Mouse (Mus musculus): ENCODE measurements around the gene Adcy6. TPM values are rescaled to one million over a fixed set of nuclear protein-coding genes. Genes with fewer than 3 reads are reported as not detected.
A peak's percentile ranks its signal among the peaks of the same experiment; 100 is the strongest.

The Adcy6 gene
- polyA plus RNA-seq, 1 experiment = 52.6 TPM

DNA sequence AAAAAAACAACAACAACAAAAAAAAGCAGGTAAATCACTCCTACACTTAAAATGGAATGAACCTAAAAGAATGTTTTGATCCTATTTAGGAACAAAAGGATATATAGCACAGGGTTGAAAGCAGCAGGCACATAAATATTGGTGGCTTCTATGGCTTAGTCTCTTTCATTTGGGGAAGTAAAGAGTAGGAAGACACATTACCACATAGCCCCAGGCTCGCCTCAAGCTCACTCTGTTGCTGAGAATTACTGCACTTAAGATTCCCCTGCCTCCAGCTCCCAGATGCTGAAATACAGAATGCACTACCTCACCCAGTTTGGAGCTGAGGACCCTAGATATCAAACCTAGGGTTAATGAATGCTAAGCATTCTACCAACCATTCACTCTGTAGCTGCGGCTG lies 57.1 kb downstream of the Adcy6 start:
- peaks cover 85% of the 10 kb centered on the region for H3K36me3 ChIP-seq (ENCODE audit: control insufficient read depth, insufficient read depth)
- H3K79me3 ChIP-seq (ENCODE audit: low read depth) = peaks cover 20% of the 10 kb centered on the region
- H3K27me3 ChIP-seq (ENCODE audit: control insufficient read depth, insufficient read depth, insufficient read length) = no peaks in the 10 kb centered on the region
- TF ChIP-seq CEBPB (IDR thresholded peaks at IDR 0.05; ENCODE audit: low read depth) (no peak), MYOD1 (IDR thresholded peaks at IDR 0.05; ENCODE audit: control insufficient read depth, insufficient read length, low read depth) (no peak), MAX (IDR thresholded peaks at IDR 0.05) (no peak), USF1 (IDR thresholded peaks at IDR 0.05; ENCODE audit: low read depth) (no peak), FOSL1 (IDR thresholded peaks at IDR 0.05; ENCODE audit: insufficient read depth, low read length, poor library complexity, severe bottlenecking) (no peak), MYOG (IDR thresholded peaks at IDR 0.05; ENCODE audit: control insufficient read depth, extremely low read depth, insufficient read length) (no peak), CTCF (IDR thresholded peaks at IDR 0.05; ENCODE audit: control insufficient read depth, insufficient read depth, insufficient read length) (no peak)
- H3ac ChIP-seq (ENCODE audit: control insufficient read depth, insufficient read length, low read depth) = no peak overlapping the region
- H3K4me3 ChIP-seq (ENCODE audit: insufficient read depth, poor library complexity, severe bottlenecking) = no peak overlapping the region
- peaks cover 76% of the 10 kb centered on the region for H3K79me2 ChIP-seq (ENCODE audit: control insufficient read depth, insufficient read depth)

DNA sequence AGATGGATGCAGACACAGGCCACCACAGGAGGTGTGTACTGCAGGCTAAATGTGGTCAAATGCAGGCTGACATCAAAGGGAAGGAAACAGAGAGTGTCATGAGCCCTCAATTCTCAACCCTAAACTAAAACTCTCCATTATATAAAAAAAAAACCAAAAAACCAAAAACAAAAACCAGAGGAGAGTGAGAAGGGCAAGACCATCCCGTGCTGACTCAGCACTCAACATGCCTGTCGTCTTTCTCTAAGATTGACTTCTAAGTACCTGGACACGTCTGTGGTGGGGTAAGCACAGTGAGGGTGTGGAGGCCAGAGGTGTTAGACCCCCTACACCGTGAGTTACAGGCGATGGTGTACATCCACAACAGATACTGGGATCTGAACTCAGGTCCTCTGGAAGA lies 63.0 kb downstream of the Adcy6 start:
- H3K27me3 ChIP-seq (ENCODE audit: control insufficient read depth, insufficient read depth, insufficient read length) = no peaks in the 10 kb centered on the region
- H3K4me3 ChIP-seq (ENCODE audit: insufficient read depth, poor library complexity, severe bottlenecking) = no peak overlapping the region
- H3K36me3 ChIP-seq (ENCODE audit: control insufficient read depth, insufficient read depth) = peaks cover 95% of the 10 kb centered on the region
- H3K79me3 ChIP-seq (ENCODE audit: low read depth) = peaks cover 16% of the 10 kb centered on the region
- no peak overlapping the region for H3ac ChIP-seq (ENCODE audit: control insufficient read depth, insufficient read length, low read depth)
- TF ChIP-seq MYOD1 (IDR thresholded peaks at IDR 0.05; ENCODE audit: control insufficient read depth, insufficient read length, low read depth) (no peak), CEBPB (IDR thresholded peaks at IDR 0.05; ENCODE audit: low read depth) (no peak), USF1 (IDR thresholded peaks at IDR 0.05; ENCODE audit: low read depth) (no peak), CTCF (IDR thresholded peaks at IDR 0.05; ENCODE audit: control insufficient read depth, insufficient read depth, insufficient read length) (no peak), MYOG (IDR thresholded peaks at IDR 0.05; ENCODE audit: control insufficient read depth, extremely low read depth, insufficient read length) (no peak), MAX (IDR thresholded peaks at IDR 0.05) (no peak), FOSL1 (IDR thresholded peaks at IDR 0.05; ENCODE audit: insufficient read depth, low read length, poor library complexity, severe bottlenecking) (no peak)
- H3K79me2 ChIP-seq (ENCODE audit: control insufficient read depth, insufficient read depth) = peaks cover 63% of the 10 kb centered on the region

DNA sequence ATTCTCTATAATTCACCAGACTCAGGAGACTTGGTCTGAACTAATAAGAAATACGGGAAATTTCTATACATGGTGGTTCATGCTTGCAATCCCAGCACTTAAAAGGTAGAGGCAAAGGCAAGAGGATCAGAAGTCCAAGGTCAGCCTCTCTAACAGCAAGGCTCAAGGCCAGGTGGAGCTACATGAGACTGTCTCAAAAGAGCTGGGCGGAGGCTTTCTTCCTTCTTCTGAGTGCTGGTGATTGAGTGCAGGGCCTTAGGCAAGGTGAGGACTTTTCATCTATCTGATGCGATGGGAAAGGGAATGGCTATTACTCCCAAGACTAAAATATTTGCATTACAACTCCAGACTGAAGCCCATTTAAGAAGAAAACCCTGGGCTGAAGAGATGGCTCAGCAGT lies 64.7 kb downstream of the Adcy6 start:
- Histone ChIP-seq H3K27me3 (ENCODE audit: control insufficient read depth, insufficient read depth, insufficient read length) (no peaks in the 10 kb centered on the region), H3ac (ENCODE audit: control insufficient read depth, insufficient read length, low read depth) (no peak overlapping the region), H3K79me2 (ENCODE audit: control insufficient read depth, insufficient read depth) (peaks cover 78% of the 10 kb centered on the region), H3K4me3 (ENCODE audit: insufficient read depth, poor library complexity, severe bottlenecking) (no peak overlapping the region), H3K79me3 (ENCODE audit: low read depth) (peaks cover 28% of the 10 kb centered on the region), H3K36me3 (ENCODE audit: control insufficient read depth, insufficient read depth) (peaks cover 95% of the 10 kb centered on the region)
- TF ChIP-seq MYOD1 (IDR thresholded peaks at IDR 0.05; ENCODE audit: control insufficient read depth, insufficient read length, low read depth) (no peak), USF1 (IDR thresholded peaks at IDR 0.05; ENCODE audit: low read depth) (no peak), CTCF (IDR thresholded peaks at IDR 0.05; ENCODE audit: control insufficient read depth, insufficient read depth, insufficient read length) (no peak), MAX (IDR thresholded peaks at IDR 0.05) (no peak), CEBPB (IDR thresholded peaks at IDR 0.05; ENCODE audit: low read depth) (no peak), MYOG (IDR thresholded peaks at IDR 0.05; ENCODE audit: control insufficient read depth, extremely low read depth, insufficient read length) (no peak), FOSL1 (IDR thresholded peaks at IDR 0.05; ENCODE audit: insufficient read depth, low read length, poor library complexity, severe bottlenecking) (no peak)

DNA sequence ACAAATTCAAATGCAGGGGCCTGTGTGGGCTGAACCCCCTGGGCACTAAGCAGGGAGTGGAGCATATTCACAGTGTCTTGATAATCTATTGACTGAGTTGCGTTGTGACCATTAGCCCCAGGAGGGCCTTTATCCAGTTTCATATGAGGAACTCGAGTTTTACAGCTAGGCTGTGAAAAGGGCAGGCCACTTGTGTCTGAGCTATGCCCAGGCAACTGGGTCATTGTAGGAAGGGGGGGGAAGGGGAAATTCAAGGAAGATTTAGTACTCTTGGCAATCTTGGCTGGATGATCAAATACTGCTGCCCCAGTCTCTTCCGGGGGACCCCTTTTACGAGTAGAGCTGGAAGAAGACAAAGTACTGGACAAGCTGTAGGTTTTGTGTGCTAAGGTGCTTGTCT lies 66.5 kb downstream of the Adcy6 start:
- no peak overlapping the region for H3ac ChIP-seq (ENCODE audit: control insufficient read depth, insufficient read length, low read depth)
- TF ChIP-seq CEBPB (IDR thresholded peaks at IDR 0.05; ENCODE audit: low read depth) = no peak
- no peak for TF ChIP-seq MYOD1 (IDR thresholded peaks at IDR 0.05; ENCODE audit: control insufficient read depth, insufficient read length, low read depth)
- no peak for TF ChIP-seq USF1 (IDR thresholded peaks at IDR 0.05; ENCODE audit: low read depth)
- TF ChIP-seq FOSL1 (IDR thresholded peaks at IDR 0.05; ENCODE audit: insufficient read depth, low read length, poor library complexity, severe bottlenecking) = no peak
- no peak for TF ChIP-seq MAX (IDR thresholded peaks at IDR 0.05)
- TF ChIP-seq MYOG (IDR thresholded peaks at IDR 0.05; ENCODE audit: control insufficient read depth, extremely low read depth, insufficient read length) = no peak
- TF ChIP-seq CTCF (IDR thresholded peaks at IDR 0.05; ENCODE audit: control insufficient read depth, insufficient read depth, insufficient read length) = no peak
- H3K4me3 ChIP-seq (ENCODE audit: insufficient read depth, poor library complexity, severe bottlenecking) = no peak overlapping the region
- H3K27me3 ChIP-seq (ENCODE audit: control insufficient read depth, insufficient read depth, insufficient read length) = no peaks in the 10 kb centered on the region
- peaks cover 96% of the 10 kb centered on the region for H3K36me3 ChIP-seq (ENCODE audit: control insufficient read depth, insufficient read depth)
- H3K79me2 ChIP-seq (ENCODE audit: control insufficient read depth, insufficient read depth) = peaks cover 81% of the 10 kb centered on the region
- H3K79me3 ChIP-seq (ENCODE audit: low read depth) = peaks cover 38% of the 10 kb centered on the region

DNA sequence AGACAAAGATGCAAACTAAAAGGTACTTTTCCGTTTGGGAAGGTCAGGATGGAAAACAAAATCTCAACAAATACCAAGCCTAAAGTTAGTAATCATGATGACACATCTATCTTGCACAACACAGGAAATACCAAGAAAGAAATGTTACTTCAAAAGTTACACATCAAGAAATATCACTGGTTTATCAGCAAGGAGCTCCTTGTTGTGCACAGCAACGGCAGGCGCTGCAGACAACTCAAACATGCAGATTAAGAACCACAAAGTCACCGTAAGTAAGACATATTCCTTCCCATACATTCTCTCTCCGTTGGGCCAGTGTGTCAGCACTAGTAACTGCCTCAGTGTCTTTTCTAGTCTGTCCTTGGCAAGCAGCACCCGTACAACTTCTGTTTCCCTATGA lies 68.8 kb downstream of the Adcy6 start:
- peaks cover 79% of the 10 kb centered on the region for H3K36me3 ChIP-seq (ENCODE audit: control insufficient read depth, insufficient read depth)
- no peaks in the 10 kb centered on the region for H3K27me3 ChIP-seq (ENCODE audit: control insufficient read depth, insufficient read depth, insufficient read length)
- peaks cover 36% of the 10 kb centered on the region for H3K79me3 ChIP-seq (ENCODE audit: low read depth)
- no peak overlapping the region for H3K4me3 ChIP-seq (ENCODE audit: insufficient read depth, poor library complexity, severe bottlenecking)
- H3ac ChIP-seq (ENCODE audit: control insufficient read depth, insufficient read length, low read depth) = no peak overlapping the region
- H3K79me2 ChIP-seq (ENCODE audit: control insufficient read depth, insufficient read depth) = peaks cover 72% of the 10 kb centered on the region
- TF ChIP-seq FOSL1 (IDR thresholded peaks at IDR 0.05; ENCODE audit: insufficient read depth, low read length, poor library complexity, severe bottlenecking) (no peak), CEBPB (IDR thresholded peaks at IDR 0.05; ENCODE audit: low read depth) (peak; percentile 98), USF1 (IDR thresholded peaks at IDR 0.05; ENCODE audit: low read depth) (no peak), MAX (IDR thresholded peaks at IDR 0.05) (no peak), MYOG (IDR thresholded peaks at IDR 0.05; ENCODE audit: control insufficient read depth, extremely low read depth, insufficient read length) (no peak), MYOD1 (IDR thresholded peaks at IDR 0.05; ENCODE audit: control insufficient read depth, insufficient read length, low read depth) (no peak)

Other genes starting within 250 kb of the Adcy6 start
- not detected for gene Olfr283, start 229.1 kb downstream of the Adcy6 start, polyA plus RNA-seq (2012; fragmentation: generic; extraction: Trizol)
- gene Olfr282, start 178.9 kb downstream of the Adcy6 start, polyA plus RNA-seq (2012; fragmentation: generic; extraction: Trizol) = not detected
- not detected for gene Olfr281, start 157.5 kb downstream of the Adcy6 start, polyA plus RNA-seq (2012; fragmentation: generic; extraction: Trizol)
- not detected for gene OR5BS1P, start 140.2 kb downstream of the Adcy6 start, polyA plus RNA-seq (2012; fragmentation: generic; extraction: Trizol)
- gene Lalba, start 127.4 kb downstream of the Adcy6 start, polyA plus RNA-seq (2012; fragmentation: generic; extraction: Trizol) = not detected
- gene Olfr279, start 117.7 kb downstream of the Adcy6 start, polyA plus RNA-seq (2012; fragmentation: generic; extraction: Trizol) = not detected
- 178 TPM for gene Kansl2, start 75.8 kb downstream of the Adcy6 start, polyA plus RNA-seq (2012; fragmentation: generic; extraction: Trizol)
- 13.4 TPM for gene Ccnt1, start 39.2 kb downstream of the Adcy6 start, polyA plus RNA-seq (2012; fragmentation: generic; extraction: Trizol)
- 0.09 TPM for gene 4930415O20Rik, start 39.1 kb downstream of the Adcy6 start, polyA plus RNA-seq (2012; fragmentation: generic; extraction: Trizol)
- 112 TPM for gene Cacnb3, start 20.8 kb upstream of the Adcy6 start, polyA plus RNA-seq (2012; fragmentation: generic; extraction: Trizol)
- 140 TPM for gene Ddx23, start 52.8 kb upstream of the Adcy6 start, polyA plus RNA-seq (2012; fragmentation: generic; extraction: Trizol)
- gene Rnd1, start 67.4 kb upstream of the Adcy6 start, polyA plus RNA-seq (2012; fragmentation: generic; extraction: Trizol) = 10.5 TPM
- 0.48 TPM for gene Ccdc65, start 98.1 kb upstream of the Adcy6 start, polyA plus RNA-seq (2012; fragmentation: generic; extraction: Trizol)
- 103 TPM for gene Fkbp11, start 118.1 kb upstream of the Adcy6 start, polyA plus RNA-seq (2012; fragmentation: generic; extraction: Trizol)
- gene Arf3, start 153.1 kb upstream of the Adcy6 start, polyA plus RNA-seq (2012; fragmentation: generic; extraction: Trizol) = 126 TPM
- gene Wnt10b, start 168.1 kb upstream of the Adcy6 start, polyA plus RNA-seq (2012; fragmentation: generic; extraction: Trizol) = 14.5 TPM
- 0.09 TPM for gene Wnt1, start 179.8 kb upstream of the Adcy6 start, polyA plus RNA-seq (2012; fragmentation: generic; extraction: Trizol)
- gene Ddn, start 199.4 kb upstream of the Adcy6 start, polyA plus RNA-seq (2012; fragmentation: generic; extraction: Trizol) = 0.11 TPM
- 132 TPM for gene Prkag1, start 221.4 kb upstream of the Adcy6 start, polyA plus RNA-seq (2012; fragmentation: generic; extraction: Trizol)

All from C2C12 (cell line).